Mouse (Mus musculus) gastrocnemius, adult 8-10 months (tissue): ENCODE measurements at regions not wholly inside any gene's neighbourhood (a gene's known extent, or its start where the extent isn't known, plus 50 kb on each side); places are given as distances from the start of the nearest gene placed in this dataset.

ENCODE experiments used
- DNase-seq, 2 experiments: peaks; one replicate each; pipeline ENCODE4 v3.0.0; 2022; ENCODE audit warnings: low spot score in 2 of 2

- peak; percentile 2 to 6 for DNase-seq
Observed at GRCm38 (mm10) chrX:23136710-23137109, 228.2 kb downstream of the Klhl13 start.

GRCm38 (mm10) chrX:23095867-23096266 lies 269.0 kb downstream of the Klhl13 start:
- no peak for DNase-seq

- DNase-seq: no peak
Observed at GRCm38 (mm10) chrX:23092774-23093173, 272.1 kb downstream of the Klhl13 start.

GRCm38 (mm10) chrX:23066432-23066831 lies 298.4 kb downstream of the Klhl13 start:
- no peak for DNase-seq

GRCm38 (mm10) chrX:23027622-23028021 lies 337.3 kb downstream of the Klhl13 start:
- DNase-seq: no peak

GRCm38 (mm10) chrX:23015562-23015961 lies 349.3 kb downstream of the Klhl13 start:
- no peak for DNase-seq

- DNase-seq: no peak
Observed at GRCm38 (mm10) chrX:23015118-23015517, 349.8 kb downstream of the Klhl13 start.
